Mouse (Mus musculus) lung, adult 18-20 months (tissue): ENCODE measurements around the gene Upk3b.
A peak's percentile ranks its signal among the peaks of the same experiment; 100 is the strongest.

Source experiments
- DNase-seq, 2 experiments: peaks; one replicate each; pipeline ENCODE4 v3.0.0; 2022; ENCODE audit warnings: mixed read lengths in 2 of 2

Gene Upk3b

GRCm38 (mm10) chr5:136038258-136039214, at the start of gene Upk3b:
Gene Upk3b, plus strand, starts transcription at chr5:136038496.
- DNase-seq = peak in 1 of 2 experiments; percentile 34

- DNase-seq = no peak
Observed at GRCm38 (mm10) chr5:135990601-135991000, 47.7 kb upstream of the Upk3b start.

GRCm38 (mm10) chr5:135993381-135993965, 44.8 kb upstream of the Upk3b start:
- DNase-seq = no peak

- DNase-seq = no peak
Observed at GRCm38 (mm10) chr5:135994335-135994724, 44.0 kb upstream of the Upk3b start.

GRCm38 (mm10) chr5:135994725-135995687, 43.3 kb upstream of the Upk3b start, which contains the start of gene Dtx2:
Gene Dtx2, plus strand, starts transcription at chr5:135994800.
- peak; percentile 90 to 92 for DNase-seq

- DNase-seq = no peak
Observed at GRCm38 (mm10) chr5:135996162-135996561, 42.1 kb upstream of the Upk3b start.

- DNase-seq = no peak
Observed at GRCm38 (mm10) chr5:136001222-136001621, 37.1 kb upstream of the Upk3b start.

GRCm38 (mm10) chr5:136002325-136002724, 36.0 kb upstream of the Upk3b start:
- DNase-seq = peak in 1 of 2 experiments; percentile 46

- DNase-seq = no peak
Observed at GRCm38 (mm10) chr5:136002751-136003151, 35.5 kb upstream of the Upk3b start.

- DNase-seq = no peak
Observed at GRCm38 (mm10) chr5:136004537-136004936, 33.8 kb upstream of the Upk3b start.

GRCm38 (mm10) chr5:136007745-136008144, 30.6 kb upstream of the Upk3b start:
- no peak for DNase-seq

GRCm38 (mm10) chr5:136014877-136015276, 23.4 kb upstream of the Upk3b start:
- peak; percentile 35 to 40 for DNase-seq

- DNase-seq = peak in 1 of 2 experiments; percentile 32
Observed at GRCm38 (mm10) chr5:136015586-136015985, 22.7 kb upstream of the Upk3b start.

GRCm38 (mm10) chr5:136016014-136016876, 22.1 kb upstream of the Upk3b start:
- peak; percentile 40 to 49 for DNase-seq

GRCm38 (mm10) chr5:136017262-136017661, 21.0 kb upstream of the Upk3b start:
- DNase-seq = peak; percentile 15 to 20

GRCm38 (mm10) chr5:136018726-136019125, 19.6 kb upstream of the Upk3b start:
- DNase-seq = no peak

- peak; percentile 25 to 48 for DNase-seq
Observed at GRCm38 (mm10) chr5:136019907-136020306, 18.4 kb upstream of the Upk3b start.

GRCm38 (mm10) chr5:136025712-136026111, 12.6 kb upstream of the Upk3b start:
- no peak for DNase-seq

GRCm38 (mm10) chr5:136026859-136027258, 11.4 kb upstream of the Upk3b start:
- no peak for DNase-seq

- peak in 1 of 2 experiments; percentile 67 for DNase-seq
Observed at GRCm38 (mm10) chr5:136027612-136028311, 10.5 kb upstream of the Upk3b start.

- DNase-seq = no peak
Observed at GRCm38 (mm10) chr5:136034868-136035267, 3.4 kb upstream of the Upk3b start.
